Mouse (Mus musculus): Measurements from ENCODE around the gene Eefsec. TPM values are rescaled to one million over a fixed set of nuclear protein-coding genes. Genes with fewer than 3 reads are reported as not detected.

Gene Eefsec
- total RNA-seq, 2 experiments from 2014 or later: 10.5 to 17.0 TPM

DNA sequence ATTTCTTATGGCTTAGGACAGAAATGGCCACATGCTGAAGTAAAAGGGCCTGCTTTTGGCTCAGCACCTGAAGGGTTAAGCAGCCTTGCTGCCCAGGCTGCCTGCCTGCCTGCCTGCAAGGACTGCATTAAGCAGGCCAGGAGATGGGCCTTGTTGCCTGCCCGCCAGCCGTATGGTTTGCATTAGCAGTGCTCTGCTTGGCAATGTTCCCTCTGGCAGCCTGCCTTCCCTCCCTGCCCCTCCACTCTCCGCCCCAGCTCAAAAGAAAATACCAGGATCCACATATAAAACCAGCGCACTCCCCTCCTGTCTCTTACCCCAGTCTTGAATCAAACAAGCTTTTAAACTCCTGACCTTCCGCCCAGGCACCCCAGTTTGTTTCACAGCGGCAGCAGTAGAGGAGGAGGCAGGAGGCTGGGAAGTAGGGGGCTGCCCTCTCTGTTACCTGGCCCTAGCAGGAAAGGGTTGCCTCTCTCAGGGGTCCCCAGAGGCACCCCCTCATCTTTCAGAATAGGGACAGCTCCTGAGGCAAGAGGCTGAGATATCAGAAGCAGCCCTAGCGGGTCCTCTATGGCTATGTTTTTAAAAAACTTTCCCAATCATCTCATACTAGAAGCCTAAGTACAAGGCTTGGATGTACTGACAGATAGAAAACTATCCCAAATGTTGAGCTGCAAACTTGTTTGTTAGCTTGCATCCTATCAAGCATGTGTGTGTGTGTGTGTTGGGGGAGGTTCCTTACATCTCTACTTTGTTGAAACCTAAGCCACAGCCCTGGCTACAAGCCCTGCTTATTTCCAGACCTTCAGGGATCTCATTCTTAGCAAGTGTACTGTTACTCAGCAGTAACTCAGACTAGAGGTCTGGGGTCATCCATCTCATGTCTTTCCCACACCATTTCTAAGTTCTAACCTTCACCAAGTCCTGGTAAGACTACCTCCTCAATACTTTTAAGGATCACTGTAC, 102.6 kb downstream of the Eefsec start:
- peak; percentile 53 for ATAC-seq (replicated peaks; ENCODE audit: poor library complexity)

DNA sequence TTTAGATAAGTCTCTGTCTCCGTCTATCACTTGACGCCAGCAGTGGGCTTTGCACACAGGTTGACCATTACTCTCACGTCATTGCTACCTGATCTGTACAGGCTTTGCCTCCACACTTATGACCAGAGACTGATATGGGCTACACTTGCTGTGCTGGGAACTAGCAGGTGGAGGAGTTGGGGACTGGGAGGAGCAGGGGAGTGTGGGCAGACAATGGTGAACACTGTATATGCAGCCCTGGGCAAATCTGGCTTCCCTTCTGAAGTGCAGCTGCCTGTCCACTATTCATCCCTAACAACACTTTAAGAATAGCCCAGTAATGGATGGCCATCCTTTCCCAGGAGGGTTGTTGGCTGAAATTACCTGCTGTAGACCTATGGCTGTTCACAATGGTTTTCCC, 103.4 kb downstream of the Eefsec start:
- ATAC-seq (replicated peaks; ENCODE audit: poor library complexity): no peak

GRCm38 (mm10) chr6:88341182-88341581, 105.2 kb downstream of the Eefsec start:
- peak; percentile 89 for ATAC-seq (replicated peaks; ENCODE audit: poor library complexity)

- ATAC-seq (replicated peaks; ENCODE audit: poor library complexity): no peak
Measured at GRCm38 (mm10) chr6:88340761-88341160, 105.6 kb downstream of the Eefsec start.

DNA sequence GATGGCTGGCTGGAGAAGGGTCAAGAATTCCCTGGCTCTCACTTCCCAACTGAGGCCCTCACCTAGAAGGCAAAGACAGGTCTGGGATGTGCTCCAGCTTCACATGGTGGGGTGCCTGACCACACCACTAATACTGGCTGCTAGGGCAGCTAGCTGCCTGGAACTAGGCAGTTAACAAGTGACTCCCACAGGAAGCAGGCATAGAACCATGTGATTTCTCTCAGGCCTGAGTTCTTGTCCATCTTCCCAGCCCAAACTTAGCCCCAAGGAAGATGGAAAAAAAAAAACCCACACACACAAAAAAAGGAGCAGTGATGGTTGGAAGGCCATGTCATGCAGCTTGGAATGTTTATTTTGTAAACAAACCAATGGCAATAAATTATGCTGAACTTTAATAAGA, 117.0 kb downstream of the Eefsec start:
- ATAC-seq (replicated peaks; ENCODE audit: poor library complexity): no peak

DNA sequence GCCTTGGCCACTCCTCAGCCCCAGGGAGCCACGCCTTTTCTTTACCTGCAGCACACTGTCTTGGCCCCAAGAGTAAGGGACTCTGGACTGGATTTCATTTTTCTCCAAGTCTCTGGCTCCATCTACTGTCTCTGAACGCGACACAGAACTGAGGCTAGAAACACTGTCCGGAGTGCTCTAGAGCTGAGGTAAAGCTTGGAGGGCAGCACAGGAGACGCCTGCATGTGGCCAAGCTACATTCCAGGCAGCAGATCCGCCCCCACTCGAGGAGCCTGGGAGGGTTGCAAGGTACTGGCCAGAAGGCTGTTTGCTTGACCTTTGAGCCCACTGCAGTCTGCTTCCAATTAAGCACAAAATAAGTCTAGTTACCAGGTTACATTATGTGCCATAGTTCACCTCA, 124.5 kb downstream of the Eefsec start:
- 0 out of 2 replicates have a peak, but pooled peaks have one; percentile 31 for ATAC-seq (replicated peaks; ENCODE audit: poor library complexity)

- ATAC-seq (replicated peaks; ENCODE audit: poor library complexity): no peak
Measured at GRCm38 (mm10) chr6:88321253-88321652, 125.1 kb downstream of the Eefsec start.

GRCm38 (mm10) chr6:88319735-88320134, 126.6 kb downstream of the Eefsec start:
- ATAC-seq (replicated peaks; ENCODE audit: poor library complexity): no peak; the same call in 1 of the 2 replicates

GRCm38 (mm10) chr6:88315295-88315694, 131.0 kb downstream of the Eefsec start:
- ATAC-seq (replicated peaks; ENCODE audit: poor library complexity): no peak

DNA sequence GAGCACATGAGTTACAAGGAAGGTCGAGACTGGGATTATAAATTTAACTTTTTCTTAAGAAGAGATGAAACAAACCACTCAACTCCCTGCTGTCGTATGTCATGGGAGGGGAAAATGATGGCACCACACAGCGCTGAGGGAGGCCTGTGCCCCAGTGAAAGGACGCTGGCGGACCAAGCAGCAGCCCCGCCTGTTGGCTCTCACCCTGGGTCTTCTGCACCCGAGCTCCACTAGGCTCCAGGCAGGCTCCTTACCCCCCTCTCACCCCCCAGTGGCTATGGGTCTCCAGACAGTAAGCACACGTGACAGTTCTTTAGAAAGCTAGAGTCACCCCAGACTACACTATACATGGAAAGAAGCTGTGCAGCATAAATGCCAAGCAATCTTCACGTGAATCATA, 132.4 kb downstream of the Eefsec start:
- ATAC-seq (replicated peaks; ENCODE audit: poor library complexity): no peak

DNA sequence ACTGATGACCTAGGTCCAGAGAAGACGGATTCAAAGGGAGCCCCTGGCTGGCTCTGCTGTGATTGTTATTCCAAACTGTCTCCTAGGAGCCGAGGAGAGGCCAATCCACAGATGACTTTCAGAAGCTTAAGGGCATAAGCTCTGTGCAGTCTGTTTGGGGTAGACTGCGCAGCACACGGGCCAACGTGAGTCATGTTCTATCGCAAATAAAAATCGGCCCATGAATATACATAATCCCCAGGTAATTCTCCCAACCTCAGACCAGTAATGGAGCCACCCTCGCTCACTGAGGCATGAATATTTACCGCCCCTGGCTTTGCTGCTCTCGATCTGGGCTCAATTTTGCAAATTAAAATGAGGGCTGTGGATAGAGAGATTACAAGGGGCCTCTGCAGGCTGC, 134.7 kb downstream of the Eefsec start:
- no peak for ATAC-seq (replicated peaks; ENCODE audit: poor library complexity)

- ATAC-seq (replicated peaks; ENCODE audit: poor library complexity): peak; percentile 46
Measured at GRCm38 (mm10) chr6:88306100-88306746, 140.1 kb downstream of the Eefsec start.

GRCm38 (mm10) chr6:88301234-88301633, 145.1 kb downstream of the Eefsec start:
- ATAC-seq (replicated peaks; ENCODE audit: poor library complexity): no peak

DNA sequence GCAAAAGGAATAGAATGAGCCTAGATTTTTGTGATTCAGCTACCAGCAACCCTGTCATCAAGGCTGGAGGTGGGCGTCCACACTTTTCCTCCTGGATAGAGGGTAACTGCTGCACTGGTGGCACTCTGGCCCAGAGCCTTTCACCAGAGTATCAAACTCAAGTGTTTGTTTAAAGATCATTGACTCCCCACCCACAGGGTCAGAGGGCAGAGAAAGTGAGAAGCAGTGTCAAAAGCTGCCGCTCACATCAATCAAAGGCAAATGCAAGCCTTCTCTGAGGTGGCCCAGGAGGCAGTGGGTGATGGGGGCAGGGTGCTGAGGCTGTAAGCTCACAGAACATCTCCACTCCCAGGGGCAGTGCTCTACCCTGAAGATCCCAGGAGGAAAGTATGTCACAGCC, 146.8 kb downstream of the Eefsec start:
- no peak for ATAC-seq (replicated peaks; ENCODE audit: poor library complexity)

DNA sequence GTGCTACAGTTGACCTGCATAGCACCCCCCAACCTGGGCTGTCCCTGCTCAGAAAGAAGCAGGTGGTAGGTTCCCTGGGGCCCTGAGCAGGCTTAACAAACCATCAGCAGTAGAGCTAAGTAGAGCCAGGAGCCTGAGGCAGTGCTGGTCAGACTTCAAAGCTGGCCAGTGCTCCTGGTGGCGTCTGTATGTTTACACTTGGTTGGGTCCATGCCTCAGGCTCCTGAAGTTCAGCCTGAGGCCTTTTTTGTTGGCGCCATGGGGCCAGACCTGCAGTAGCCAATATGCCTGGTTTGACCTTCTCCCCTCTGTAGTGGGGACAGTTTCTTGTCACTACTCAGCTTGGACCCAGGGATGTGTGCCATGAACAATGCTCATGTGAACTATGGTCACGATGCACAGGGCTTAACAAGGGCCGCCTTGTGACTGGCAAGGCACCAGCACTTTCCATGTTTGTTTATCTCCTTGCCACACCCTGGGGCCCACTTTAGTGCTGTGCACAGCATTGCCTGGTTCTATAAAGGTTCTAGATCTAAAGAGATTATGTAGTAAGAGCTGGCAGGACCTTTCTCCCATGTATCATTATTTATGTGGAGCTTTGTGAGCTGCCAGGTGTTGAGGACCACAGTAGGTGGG, 153.9 kb downstream of the Eefsec start:
- peak; percentile 86 for ATAC-seq (replicated peaks; ENCODE audit: poor library complexity)

DNA sequence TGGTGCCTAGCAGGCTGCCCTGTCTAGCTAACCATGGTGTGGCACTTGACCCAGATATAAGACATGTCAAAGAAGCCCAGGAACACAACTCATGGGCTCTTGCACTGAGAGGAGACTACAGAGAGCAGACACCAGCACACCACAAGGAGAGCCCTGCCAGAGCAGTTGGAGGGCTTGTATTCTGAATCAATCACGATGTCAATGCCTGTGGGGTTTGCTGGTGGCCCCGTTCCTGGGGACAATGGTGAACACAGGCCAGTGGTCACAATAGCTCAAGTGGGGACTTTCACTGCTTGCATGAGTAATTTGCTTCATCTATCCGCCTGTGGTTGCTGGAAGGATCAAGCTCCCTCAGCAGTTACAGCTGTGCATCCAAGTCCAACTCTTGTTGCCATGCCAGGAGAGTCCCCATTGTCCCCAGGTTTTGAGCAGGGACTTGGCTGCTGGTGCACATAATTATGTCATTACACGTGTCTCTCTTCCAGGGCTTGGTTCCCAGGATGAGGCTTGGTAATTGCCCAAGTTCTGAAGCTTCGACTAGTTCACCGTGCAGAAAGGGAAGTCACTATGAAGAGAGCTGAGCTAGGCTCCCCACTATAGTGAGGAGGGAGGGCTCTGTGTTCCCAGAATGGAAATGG, 156.1 kb downstream of the Eefsec start:
- no peak for ATAC-seq (replicated peaks; ENCODE audit: poor library complexity)

- ATAC-seq (replicated peaks; ENCODE audit: poor library complexity): no peak
Measured at GRCm38 (mm10) chr6:88278141-88278540, 168.2 kb downstream of the Eefsec start.

- no peak for ATAC-seq (replicated peaks; ENCODE audit: poor library complexity)
Measured at GRCm38 (mm10) chr6:88277242-88277641, 169.1 kb downstream of the Eefsec start.

DNA sequence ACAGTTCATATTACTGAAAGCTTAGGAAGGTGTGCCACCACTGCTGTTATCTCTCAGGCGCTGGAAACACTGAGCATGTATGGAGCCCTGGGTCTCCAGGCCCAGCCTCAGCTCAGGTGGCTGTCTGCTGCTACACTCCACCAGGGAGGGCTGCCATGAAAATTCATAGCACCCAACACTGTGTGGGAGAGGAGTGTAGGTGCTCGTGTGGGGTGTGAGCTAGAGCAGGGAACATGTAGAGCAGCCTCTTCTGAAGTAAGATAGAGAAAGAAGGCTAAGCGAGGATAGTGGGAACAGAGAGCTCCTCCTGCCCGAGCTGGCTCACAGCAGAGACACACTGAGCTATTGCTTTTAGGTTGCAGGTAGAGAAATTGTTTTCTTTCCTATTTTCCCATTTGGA, 170.1 kb downstream of the Eefsec start:
- no peak for ATAC-seq (replicated peaks; ENCODE audit: poor library complexity)

DNA sequence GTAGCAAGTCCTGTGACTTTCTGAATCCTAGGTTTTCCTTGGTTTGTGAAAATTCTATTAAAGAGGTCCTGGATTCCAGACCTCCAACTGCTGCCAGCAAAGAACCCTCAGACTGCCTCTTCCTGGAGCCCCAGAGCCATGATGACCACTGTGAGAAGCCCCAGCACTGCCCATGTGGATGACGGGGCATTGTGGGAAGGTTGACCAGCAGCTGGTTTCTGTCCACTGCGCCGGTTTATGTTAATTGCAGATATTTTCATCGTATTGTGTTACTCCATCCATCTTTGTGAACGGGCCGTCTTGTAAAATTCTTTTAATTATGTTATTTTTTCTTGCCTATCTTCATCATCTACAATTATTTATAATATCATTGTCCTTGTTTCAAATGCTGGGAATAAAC, 171.7 kb downstream of the Eefsec start:
- ATAC-seq (replicated peaks; ENCODE audit: poor library complexity): no peak

DNA sequence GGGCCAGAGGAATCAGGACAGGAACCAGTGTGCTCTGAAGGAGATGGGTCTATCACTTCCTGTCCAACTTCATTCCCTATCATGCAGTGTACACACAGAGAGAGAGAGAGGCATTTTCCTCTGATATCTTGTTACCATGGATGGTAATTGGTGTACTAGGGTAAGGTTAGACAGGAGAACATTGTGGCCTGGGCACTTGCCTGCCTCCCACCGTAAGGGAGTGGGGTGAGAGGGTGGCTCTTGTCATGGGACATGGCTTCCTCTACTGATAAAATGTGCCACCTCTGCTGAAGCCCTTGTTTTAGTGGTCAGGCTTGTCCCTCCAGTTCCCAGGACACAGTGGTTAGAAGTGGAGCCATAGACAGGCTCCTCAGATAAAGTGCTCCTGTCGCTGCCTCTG, 178.4 kb downstream of the Eefsec start:
- no peak for ATAC-seq (replicated peaks; ENCODE audit: poor library complexity)
